Mouse (Mus musculus) heart, postnatal 10 days (tissue): ENCODE results near the gene Rmi2. TPM values are rescaled to one million over a fixed set of nuclear protein-coding genes. Genes with fewer than 3 reads are reported as not detected.

Experiments used
- DNase-seq, 2 experiments: peaks; one replicate each; pipeline ENCODE4 v3.0.0; 2021
- intact Hi-C: fragments of 180-260 bp; cut with DNase I; formaldehyde crosslinking; loops from one replicate; pipeline ENCODE4 v1.15.1; 2025
- total RNA-seq, 2 experiments: library from RNA; stranded (reverse); gene quantifications; 2 replicates each; pipeline ENCODE4 v1.2.3; 2021

Gene Rmi2
- total RNA-seq, 2 experiments from 2014 or later = 2.0 TPM

DNA sequence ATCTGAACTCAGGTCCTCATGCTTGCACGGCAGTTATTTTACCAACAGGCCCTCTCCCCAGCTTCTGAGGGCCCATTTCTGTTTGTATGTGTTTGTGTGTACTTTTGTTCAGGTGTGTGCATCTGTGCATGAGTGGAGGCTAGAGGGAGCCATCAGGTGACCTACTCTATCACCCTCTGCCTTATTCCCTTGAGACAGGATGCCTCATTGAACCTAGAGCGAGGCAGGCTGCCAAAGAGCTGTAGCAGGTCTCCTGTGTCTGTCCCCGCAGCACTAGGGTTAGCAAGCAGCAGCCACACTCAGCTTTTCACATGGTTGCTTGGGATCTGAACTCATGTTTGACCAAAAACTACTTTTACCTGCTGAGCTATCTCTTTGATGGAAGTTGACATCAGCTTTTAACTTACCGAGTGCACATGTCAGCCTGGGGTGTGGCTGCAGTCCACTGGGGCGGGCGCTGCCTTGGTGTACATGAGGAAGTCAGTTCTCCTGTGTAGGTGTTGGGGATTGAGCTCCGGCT lies 24.9 kb downstream of the Rmi2 start:
- intact Hi-C loops = no loop called here
- no peak for DNase-seq

- peak; percentile 55 to 57 for DNase-seq
Observed at GRCm38 (mm10) chr16:10861408-10861807, 26.5 kb downstream of the Rmi2 start.

GRCm38 (mm10) chr16:10864833-10865591 lies 30.2 kb downstream of the Rmi2 start:
- intact Hi-C loops = loop anchor here (5.0 kb wide), 1 partner anchor 78 kb away; the partner anchor contains the start of genes Socs1 and Tnp2
- DNase-seq = no peak

More at GRCm38 (mm10) chr16:10861408-10861807, 26.5 kb downstream of the Rmi2 start:
- intact Hi-C loops = no loop called here

GRCm38 (mm10) chr16:10865592-10865987 lies 30.7 kb downstream of the Rmi2 start:
- intact Hi-C loops = loop anchor here (5.0 kb wide), 1 partner anchor 78 kb away; the partner anchor contains the start of genes Socs1 and Tnp2
- DNase-seq = peak in 1 of 2 experiments; percentile 56

DNA sequence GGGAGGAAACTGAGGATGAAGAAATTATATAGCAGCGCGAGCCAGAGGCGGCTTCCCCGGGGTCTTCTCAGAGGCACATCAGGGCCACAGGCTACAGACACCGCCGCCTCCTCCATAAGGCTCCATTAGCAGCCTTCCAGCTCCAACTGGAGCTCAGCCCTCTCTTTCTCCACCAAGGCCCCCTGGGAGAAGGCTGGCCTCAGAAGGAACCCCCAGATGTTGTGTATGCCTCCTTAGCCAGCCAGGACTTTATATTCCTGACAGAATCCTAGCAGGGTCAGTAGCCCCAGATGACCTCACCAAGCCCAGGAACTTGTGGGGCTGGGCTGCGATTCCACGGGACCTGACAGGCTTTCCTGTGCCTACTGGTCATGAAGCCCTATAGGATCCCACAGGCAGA lies 32.0 kb downstream of the Rmi2 start:
- peak in 1 of 2 experiments; percentile 63 for DNase-seq

DNA sequence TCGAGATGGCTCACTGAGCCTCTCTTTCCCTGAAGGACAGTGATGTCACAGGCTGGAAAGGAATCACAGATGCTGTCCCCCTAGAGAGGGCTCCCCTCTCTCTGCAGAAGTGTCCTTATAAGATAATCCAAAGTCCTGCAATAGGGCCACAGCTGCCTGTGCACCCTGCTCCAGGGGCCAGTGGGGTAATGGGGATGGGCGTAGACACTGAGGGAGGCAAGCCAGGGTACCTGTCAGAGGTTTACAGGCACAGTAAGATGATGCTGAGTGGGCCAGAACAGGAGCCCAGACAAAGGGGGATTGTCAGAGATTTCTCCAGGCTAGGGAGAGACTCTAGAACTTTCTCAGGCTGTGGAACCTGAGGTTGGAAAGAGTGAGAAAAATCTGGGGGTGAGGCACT lies 32.6 kb downstream of the Rmi2 start:
- intact Hi-C loops = loop anchor here (5.0 kb wide), 1 partner anchor 80 kb away; the partner anchor contains the start of genes Socs1 and Tnp2
- DNase-seq = no peak

More for the DNA sequence above, 32.0 kb downstream of the Rmi2 start:
- intact Hi-C loops = loop anchor here (5.0 kb wide), 1 partner anchor 80 kb away; the partner anchor contains the start of genes Socs1 and Tnp2

- peak; percentile 58 to 76 for DNase-seq
- intact Hi-C loops = loop anchor here (1.0 to 5.0 kb wide), 2 partner anchors 81 to 298 kb away; partner anchors contain the start of genes Socs1 and Tnp2
Observed at GRCm38 (mm10) chr16:10867904-10868440, 33.1 kb downstream of the Rmi2 start.

GRCm38 (mm10) chr16:10870969-10871368 lies 36.1 kb downstream of the Rmi2 start:
- DNase-seq = no peak
- intact Hi-C loops = no loop called here

DNA sequence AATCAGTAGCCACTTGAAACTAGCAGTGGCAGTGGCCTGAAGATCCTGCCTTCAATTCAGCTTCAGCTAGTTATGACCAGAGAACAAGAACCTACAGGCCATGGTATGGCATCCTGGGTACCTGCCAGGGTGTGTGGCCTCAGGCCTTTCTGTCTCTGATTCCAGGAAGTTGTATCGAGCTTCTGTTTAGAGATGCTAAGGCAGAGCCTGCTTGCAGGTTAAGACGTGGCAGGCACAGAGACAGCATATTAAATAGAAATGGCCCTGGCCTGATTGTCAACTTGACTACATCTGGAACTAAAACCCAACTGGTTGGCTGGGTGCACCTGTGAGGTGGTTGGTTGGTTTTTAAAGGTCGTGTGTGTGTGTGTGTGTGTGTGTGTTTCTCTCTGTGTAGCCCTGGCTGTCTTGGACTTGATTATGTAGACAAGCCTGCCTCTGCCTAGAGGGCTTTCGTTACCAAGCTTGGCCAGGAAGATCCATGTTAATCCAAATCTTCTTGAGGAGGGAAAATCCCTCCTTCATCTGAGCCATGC lies 38.0 kb downstream of the Rmi2 start:
- intact Hi-C loops = loop anchor here (1.0 to 2.0 kb wide), 2 partner anchors 161 to 236 kb away; no protein-coding TSS in a partner anchor
- DNase-seq = no peak

GRCm38 (mm10) chr16:10873654-10874053 lies 38.8 kb downstream of the Rmi2 start:
- DNase-seq = peak; percentile 86 to 93
- intact Hi-C loops = loop anchor here (1.0 to 2.0 kb wide), 3 partner anchors 161 to 545 kb away; no protein-coding TSS in a partner anchor

DNA sequence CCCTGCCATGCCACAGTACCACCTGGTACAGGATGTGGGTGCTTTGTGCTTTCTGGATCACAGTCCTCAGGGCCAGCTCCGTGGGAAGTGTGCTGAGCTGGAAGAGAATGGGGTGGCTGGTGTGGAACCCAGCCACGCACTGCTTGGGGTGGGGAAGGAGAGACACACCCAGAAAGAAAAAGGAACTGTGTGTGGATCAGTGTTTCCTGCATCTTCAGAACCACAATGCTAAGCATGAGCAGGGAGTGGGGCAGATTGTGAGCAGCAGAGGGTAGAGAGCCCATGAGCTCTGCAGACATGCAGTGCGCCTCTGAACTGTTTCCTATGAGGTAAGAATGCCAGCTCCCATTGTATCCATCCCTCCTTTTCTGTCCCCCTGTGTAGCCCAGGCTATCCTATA lies 43.4 kb downstream of the Rmi2 start:
- no peak for DNase-seq
- intact Hi-C loops = loop anchor here (5.0 kb wide), 1 partner anchor 294 kb away; no protein-coding TSS in a partner anchor

DNA sequence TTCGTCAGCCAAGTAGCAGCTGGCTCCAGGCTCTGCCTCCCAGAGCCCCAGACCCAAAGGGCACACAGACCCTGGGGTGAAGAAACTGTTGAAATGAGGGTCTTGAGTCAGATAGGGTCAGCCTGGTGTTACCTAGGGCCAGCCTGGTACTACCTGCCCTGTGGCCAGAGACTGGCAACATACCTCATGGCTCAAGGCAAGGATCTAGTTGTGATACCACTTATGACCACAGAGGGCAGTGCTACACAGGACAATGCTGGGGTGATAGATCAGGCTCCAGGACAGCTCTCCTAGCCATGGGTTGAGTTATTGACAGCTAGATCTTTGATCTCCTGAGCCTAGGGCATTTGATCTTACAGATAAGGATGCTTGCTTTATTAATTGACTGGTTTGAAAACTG lies 44.6 kb downstream of the Rmi2 start:
- intact Hi-C loops = loop anchor here (5.0 kb wide), 1 partner anchor 293 kb away; no protein-coding TSS in a partner anchor

DNA sequence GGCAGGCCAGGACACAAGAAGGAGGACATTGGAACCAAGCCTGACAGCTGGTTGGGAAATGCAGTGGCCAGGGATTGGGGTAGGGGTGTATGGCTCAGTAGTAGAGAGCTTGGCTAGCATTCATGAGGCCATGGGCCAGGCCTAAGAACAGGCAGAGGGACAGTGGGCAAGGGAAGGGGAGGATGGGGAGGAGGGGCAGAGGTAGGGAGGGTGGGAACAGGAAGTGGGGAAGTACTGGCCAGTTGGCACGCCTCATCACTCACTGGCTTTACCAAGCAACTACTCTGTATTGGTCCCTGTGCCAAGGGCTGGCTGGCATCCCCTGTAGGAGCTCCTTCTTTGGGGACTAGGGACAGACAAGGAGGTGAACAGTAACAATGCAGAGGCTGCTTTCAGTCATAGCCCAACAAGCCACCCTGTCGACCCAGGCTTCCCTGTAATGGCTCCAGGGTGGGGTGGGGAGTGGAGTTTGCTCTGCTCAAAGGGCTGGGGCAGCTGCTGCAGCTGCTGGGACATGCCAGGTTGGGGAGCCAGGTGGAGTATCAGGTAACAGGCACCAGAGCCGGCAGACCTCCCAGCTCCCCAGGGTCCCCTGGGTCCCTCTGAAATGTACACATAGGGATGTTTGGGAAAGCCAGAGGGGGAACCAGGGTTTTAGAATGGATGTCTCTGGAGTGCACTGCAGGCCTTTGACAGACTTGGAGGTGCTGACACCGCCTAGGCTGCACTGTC lies 46.5 kb downstream of the Rmi2 start:
- intact Hi-C loops = loop anchor here (5.0 kb wide), 1 partner anchor 61 kb away; no protein-coding TSS in a partner anchor
- no peak for DNase-seq

More for the DNA sequence above, 44.6 kb downstream of the Rmi2 start:
- DNase-seq = peak; percentile 67 to 79

- intact Hi-C loops = no loop called here
- DNase-seq = no peak
Observed at GRCm38 (mm10) chr16:10887436-10887835, 52.6 kb downstream of the Rmi2 start.

GRCm38 (mm10) chr16:10890363-10890762 lies 55.5 kb downstream of the Rmi2 start:
- DNase-seq = no peak
- intact Hi-C loops = no loop called here

DNA sequence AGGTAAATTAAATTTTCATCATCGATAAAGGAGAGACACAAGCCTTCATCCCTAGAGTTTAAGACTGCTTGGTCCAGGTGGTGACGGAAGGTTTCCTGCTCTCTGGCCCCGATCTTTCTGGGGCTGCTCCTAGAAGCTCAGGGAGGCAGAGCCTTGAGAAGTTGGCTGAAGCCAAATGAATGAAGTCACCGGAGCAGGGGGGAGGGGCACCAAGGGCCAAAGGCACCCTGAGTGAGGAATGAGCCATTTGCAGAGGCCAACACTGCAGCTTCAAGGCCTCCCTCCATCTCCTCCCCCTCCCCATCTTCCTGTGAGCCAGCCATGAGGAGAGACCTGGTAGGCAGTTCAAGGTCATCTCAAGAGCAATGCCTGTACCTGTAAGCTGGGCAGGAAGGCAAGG lies 58.3 kb downstream of the Rmi2 start:
- intact Hi-C loops = no loop called here
- DNase-seq = no peak

GRCm38 (mm10) chr16:10895906-10896305 lies 61.0 kb downstream of the Rmi2 start:
- intact Hi-C loops = no loop called here
- DNase-seq = no peak

DNA sequence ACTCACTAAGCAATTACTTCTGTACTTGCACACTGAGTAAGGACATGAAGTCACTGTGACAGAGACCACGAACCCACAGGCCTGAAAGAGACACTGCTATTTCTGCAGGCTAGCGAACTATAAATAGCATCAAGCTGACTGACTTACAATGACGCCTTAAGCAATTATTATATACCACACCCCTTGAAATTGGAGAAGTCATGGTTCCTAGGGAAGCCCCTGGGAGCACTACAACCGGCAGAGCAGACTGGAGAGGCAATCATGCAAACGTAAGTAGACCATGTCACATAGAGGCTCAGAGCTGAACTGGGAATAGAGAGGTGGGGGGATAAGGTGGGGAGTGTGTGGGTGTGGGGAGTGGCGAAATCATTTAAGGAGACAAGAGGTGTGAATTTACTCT lies 62.5 kb downstream of the Rmi2 start:
- intact Hi-C loops = no loop called here
- DNase-seq = no peak

- no peak for DNase-seq
- intact Hi-C loops = no loop called here
Observed at GRCm38 (mm10) chr16:10900736-10901135, 65.9 kb downstream of the Rmi2 start.

GRCm38 (mm10) chr16:10901956-10902355 lies 67.1 kb downstream of the Rmi2 start:
- no peak for DNase-seq
- intact Hi-C loops = no loop called here
